Mouse (Mus musculus) neural tube, embryonic 15.5 days (tissue): ENCODE data around the gene Gm10409. TPM values are rescaled to one million over a fixed set of nuclear protein-coding genes. Genes with fewer than 3 reads are reported as not detected.
"Not testable (repeated sequence)": the region's sequence is repeated elsewhere in the genome, so short reads cannot be mapped to it uniquely, and the experiment has no call there.

Source experiments
- ATAC-seq: fragments of 200-750 bp; cut with Nextera tagmentation; 2 replicates; pipeline ENCODE4 v1.8.0; 2017; ENCODE audit warnings: mild to moderate bottlenecking, moderate TSS enrichment, moderate library complexity; ENCODE audit not compliant: low FRiP score
- H3K27ac ChIP-seq: fragments of 300-500 bp; sonication (generic); replicated peaks from 2 replicates; pipeline ENCODE4 v1.5.1; 2015; ENCODE audit warnings: mild to moderate bottlenecking, inconsistent platforms
- H3K27me3 ChIP-seq: fragments of 300-500 bp; sonication (generic); replicated peaks from 2 replicates; pipeline ENCODE4 v1.6.1; 2015; ENCODE audit warnings: inconsistent platforms
- H3K36me3 ChIP-seq: fragments of 300-500 bp; sonication (generic); 2 replicates; pipeline ENCODE4 v1.6.1; 2015; ENCODE audit warnings: inconsistent platforms
- H3K4me1 ChIP-seq: fragments of 300-500 bp; sonication (generic); 2 replicates; pipeline ENCODE4 v1.6.1; 2015; ENCODE audit warnings: inconsistent platforms
- H3K4me2 ChIP-seq: fragments of 300-500 bp; sonication (generic); 2 replicates; pipeline ENCODE4 v1.6.1; 2015; ENCODE audit warnings: inconsistent platforms, mild to moderate bottlenecking, moderate library complexity
- H3K4me3 ChIP-seq: fragments of 300-500 bp; sonication (generic); replicated peaks from 2 replicates; pipeline ENCODE4 v1.5.1; 2015; ENCODE audit warnings: mild to moderate bottlenecking, inconsistent platforms
- H3K9ac ChIP-seq: fragments of 300-500 bp; sonication (generic); replicated peaks from 2 replicates; pipeline ENCODE4 v1.6.1; 2015; ENCODE audit warnings: mild to moderate bottlenecking, inconsistent platforms
- H3K9me3 ChIP-seq: fragments of 300-500 bp; sonication (generic); replicated peaks from 2 replicates; pipeline ENCODE4 v1.6.1; 2016; ENCODE audit warnings: inconsistent platforms
- WGBS: fragments of 180-500 bp; shearing (Covaris S2); methylation state at CpG from one replicate; pipeline ENCODE4 v1.1.7; 2015; ENCODE audit warnings: mixed read lengths; 5-methylcytosine and 5-hydroxymethylcytosine counted together
- polyA plus RNA-seq: library from polyadenylated mRNA; unstranded; fragments of >200 nt; fragmentation: Nextera tagmentation; extraction: Ambion mirVana; gene quantifications from 2 replicates; pipeline ENCODE4 v1.2.1, GENCODE M21; 2015

Gene Gm10409
- 17.7 and 23.2 TPM in 2 replicates for polyA plus RNA-seq

DNA sequence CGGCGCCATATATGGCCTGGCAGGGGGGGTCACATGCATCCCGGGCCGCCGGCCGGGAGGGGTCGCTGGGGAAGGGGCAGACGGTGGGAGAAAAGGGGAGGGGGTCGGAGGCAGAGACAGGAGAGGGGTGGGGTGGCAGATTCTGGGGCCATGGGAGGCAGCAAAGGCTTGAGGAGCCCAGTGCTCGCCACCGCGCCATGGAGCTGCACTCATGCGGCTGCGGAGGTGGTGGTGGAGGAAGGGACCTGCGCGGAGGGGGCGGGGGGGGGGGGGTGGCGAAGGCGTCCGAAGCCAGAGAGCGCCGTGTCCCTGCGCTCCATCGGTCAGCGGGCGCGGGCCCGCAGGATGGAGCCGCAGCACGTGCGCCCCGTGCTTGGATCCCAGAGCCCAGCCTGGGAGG lies at the start of gene Gm10409:
Gene Gm10409, plus strand, starts transcription at position 301 of the 400 bp plus-strand sequence.
- ATAC-seq, H3K4me1 ChIP-seq, H3K36me3 ChIP-seq, H3K27ac ChIP-seq, H3K4me2 ChIP-seq, H3K27me3 ChIP-seq, H3K9me3 ChIP-seq, H3K9ac ChIP-seq, H3K4me3 ChIP-seq: not testable (repeated sequence)
- no CpG with 5 or more reads among the region's 32 CpGs for WGBS

GRCm38 (mm10) chr14:3394793-3395192 lies 17.6 kb upstream of the Gm10409 start, which contains the start of gene Gm10413:
Gm10413 (plus strand) TSS chr14:3395093.
- not testable (repeated sequence) for H3K36me3 ChIP-seq, H3K9me3 ChIP-seq, H3K9ac ChIP-seq, ATAC-seq, H3K4me2 ChIP-seq, H3K27ac ChIP-seq, H3K4me3 ChIP-seq, H3K27me3 ChIP-seq, H3K4me1 ChIP-seq
- no CpG with 5 or more reads among the region's 2 CpGs for WGBS

DNA sequence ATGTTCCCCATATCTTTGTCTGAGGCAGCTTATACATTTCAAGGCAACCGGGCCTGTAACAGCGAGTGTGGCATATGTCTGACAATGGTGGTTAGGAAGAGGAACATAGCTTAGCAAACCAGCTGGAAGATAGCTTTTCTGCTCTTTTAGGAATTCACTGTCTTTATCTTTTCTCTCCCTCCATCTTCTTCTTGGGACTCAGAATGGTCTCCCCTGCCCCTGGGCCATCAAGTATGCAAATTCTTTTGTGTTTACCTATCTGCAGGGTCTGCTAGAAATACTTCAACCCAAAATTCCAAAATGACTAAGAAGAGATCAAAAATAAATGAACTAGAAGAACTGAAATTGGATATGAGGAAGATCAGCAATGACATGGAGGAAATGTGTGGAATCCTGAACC lies 15.4 kb downstream of the Gm10409 start, which contains the start of gene Gm3005:
Gene Gm3005, plus strand, starts transcription at position 301 of the 400 bp plus-strand sequence.
- H3K27me3 ChIP-seq, H3K9ac ChIP-seq, H3K9me3 ChIP-seq, H3K4me2 ChIP-seq, H3K36me3 ChIP-seq, H3K27ac ChIP-seq, H3K4me1 ChIP-seq, H3K4me3 ChIP-seq, ATAC-seq: not testable (repeated sequence)
- no CpG with 5 or more reads among the region's 2 CpGs for WGBS

DNA sequence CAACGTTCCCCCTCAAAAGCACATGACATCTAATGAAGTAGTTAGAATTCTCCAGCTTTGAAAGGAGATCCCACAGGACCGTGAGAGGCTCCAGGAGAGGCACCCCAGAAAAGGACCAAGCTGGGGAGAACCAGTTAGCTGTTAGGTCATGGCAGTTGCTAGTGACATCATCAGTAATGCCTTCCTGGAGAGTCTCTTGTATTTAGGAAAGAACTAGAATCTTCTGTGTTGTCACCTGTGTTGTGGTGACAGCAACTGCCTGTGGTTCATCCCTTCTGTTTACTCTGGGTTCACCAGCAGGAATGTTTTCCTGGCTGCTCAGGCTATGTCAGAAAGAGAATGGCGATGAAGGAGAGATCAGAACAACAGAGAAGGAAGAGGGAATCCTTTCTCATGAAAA lies 36.7 kb downstream of the Gm10409 start, which contains the start of gene Gm10408:
Gene Gm10408, plus strand, starts transcription at position 301 of the 400 bp plus-strand sequence.
- H3K4me2 ChIP-seq, H3K9me3 ChIP-seq, ATAC-seq, H3K4me1 ChIP-seq, H3K4me3 ChIP-seq, H3K27ac ChIP-seq, H3K27me3 ChIP-seq, H3K36me3 ChIP-seq, H3K9ac ChIP-seq: not testable (repeated sequence)
- no CpG with 5 or more reads among the region's 3 CpGs for whole genome bisulfite sequencing

Other genes with a start within 250 kb of the Gm10409 start
- 0.38 and 0.41 TPM in 2 replicates for gene Gm5795, start 224.4 kb upstream of the Gm10409 start, polyA plus RNA-seq
- gene D830030K20Rik, start 204.1 kb upstream of the Gm10409 start, polyA plus RNA-seq: 34.3 and 37.1 TPM in 2 replicates
- 0.22 TPM in 1 of 2 replicates, not detected in the other for gene Gm2956, start 80.0 kb upstream of the Gm10409 start, polyA plus RNA-seq
- gene Gm10413, start 17.5 kb upstream of the Gm10409 start, polyA plus RNA-seq: not detected in 2 replicates
- 7.0 and 10.8 TPM in 2 replicates for gene Gm3005, start 15.5 kb downstream of the Gm10409 start, polyA plus RNA-seq
- gene Gm10408, start 36.8 kb downstream of the Gm10409 start, polyA plus RNA-seq: not detected in 2 replicates
- not detected in 2 replicates for gene Gm3012, start 221.9 kb downstream of the Gm10409 start, polyA plus RNA-seq
- 17.7 and 23.2 TPM in 2 replicates for gene Gm3020, start 239.4 kb downstream of the Gm10409 start, polyA plus RNA-seq